Mouse (Mus musculus) heart, postnatal 14 days (tissue): ENCODE results near the gene Nfkb1. TPM values are rescaled to one million over a fixed set of nuclear protein-coding genes. Genes with fewer than 3 reads are reported as not detected.

ENCODE experiments used
- DNase-seq, 2 experiments: peaks; one replicate each; pipeline ENCODE4 v3.0.0; 2021 to 2022
- intact Hi-C: fragments of 180-260 bp; cut with DNase I; formaldehyde crosslinking; loops from one replicate; pipeline ENCODE4 v1.15.1; 2025
- total RNA-seq, 2 experiments: library from RNA; stranded (reverse); gene quantifications; 2 replicates each; pipeline ENCODE4 v1.2.3; 2021

Gene Nfkb1
- total RNA-seq, 2 experiments from 2014 or later, result 44.1 to 45.4 TPM

DNA sequence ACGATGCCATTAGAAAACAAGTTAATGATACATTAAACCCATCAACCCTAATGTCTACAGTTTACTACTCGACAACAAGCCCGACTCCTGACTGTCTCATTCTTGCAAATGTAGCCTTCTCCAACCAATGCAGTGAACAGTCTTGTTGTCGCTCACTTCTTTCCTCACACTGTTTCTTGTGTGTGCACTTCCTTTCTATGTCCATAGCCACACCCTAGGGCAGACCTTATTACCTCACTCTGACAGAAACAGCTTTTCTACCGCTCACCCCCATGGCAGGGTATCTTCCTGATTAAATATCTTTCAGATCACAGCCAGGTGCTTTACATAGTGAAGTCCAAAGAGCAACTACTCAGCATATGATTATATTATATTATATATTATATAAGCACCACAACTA is 15.9 kb downstream of the Nfkb1 start:
- intact Hi-C loops, result no loop called here
- no peak for DNase-seq

DNA sequence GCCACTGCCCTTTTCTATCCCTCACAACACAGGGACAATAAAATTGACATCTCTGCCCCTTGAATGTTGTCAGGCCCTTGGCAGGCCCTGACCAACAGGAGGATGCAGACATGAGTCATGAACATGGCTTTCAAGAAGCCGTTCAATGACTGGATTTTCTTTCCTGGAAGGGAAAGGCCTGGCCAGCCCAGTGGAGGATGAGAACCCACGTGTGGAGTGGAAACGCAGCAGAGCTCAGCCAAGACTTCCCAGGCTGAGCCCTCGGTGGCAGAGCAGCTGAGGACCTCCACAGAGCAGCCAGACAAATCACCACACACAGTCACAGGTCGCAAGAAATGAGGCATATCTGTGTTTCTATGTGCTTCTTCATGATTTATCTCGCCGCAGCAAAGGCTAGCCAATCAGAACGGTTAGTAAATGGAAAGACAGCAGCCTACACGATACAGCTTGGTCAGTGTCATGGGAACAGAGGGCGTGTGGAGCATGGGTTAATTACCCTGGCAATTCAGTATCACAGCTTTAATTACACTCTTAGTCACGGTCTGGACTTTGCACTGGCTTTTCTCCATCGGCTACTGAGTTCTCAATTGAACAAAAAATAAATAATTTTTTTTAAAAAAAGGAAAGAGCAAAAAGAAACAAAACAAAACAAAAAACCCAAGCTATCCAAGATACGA is 16.5 kb downstream of the Nfkb1 start:
- intact Hi-C loops, result no loop called here
- DNase-seq, result no peak

DNA sequence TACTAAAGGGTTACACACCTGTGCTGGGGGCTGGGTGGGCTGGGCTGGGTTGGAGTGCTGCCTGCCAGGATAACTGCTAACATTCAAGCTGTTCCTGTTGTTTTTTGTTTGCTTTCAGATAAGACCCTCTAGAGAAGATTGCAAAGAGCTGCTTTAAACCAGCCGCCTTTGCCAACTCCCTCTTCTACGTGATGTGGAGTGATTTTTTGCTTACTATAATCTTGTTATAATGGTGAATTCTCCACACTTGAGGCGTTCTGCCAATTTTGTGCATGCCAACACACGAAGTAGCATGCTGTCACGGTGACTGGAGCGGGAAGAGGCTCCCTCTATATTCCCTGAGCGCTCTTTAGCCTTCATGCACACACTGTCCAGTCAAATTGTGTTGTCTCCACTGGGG is 17.7 kb downstream of the Nfkb1 start:
- intact Hi-C loops, result no loop called here
- no peak for DNase-seq

DNA sequence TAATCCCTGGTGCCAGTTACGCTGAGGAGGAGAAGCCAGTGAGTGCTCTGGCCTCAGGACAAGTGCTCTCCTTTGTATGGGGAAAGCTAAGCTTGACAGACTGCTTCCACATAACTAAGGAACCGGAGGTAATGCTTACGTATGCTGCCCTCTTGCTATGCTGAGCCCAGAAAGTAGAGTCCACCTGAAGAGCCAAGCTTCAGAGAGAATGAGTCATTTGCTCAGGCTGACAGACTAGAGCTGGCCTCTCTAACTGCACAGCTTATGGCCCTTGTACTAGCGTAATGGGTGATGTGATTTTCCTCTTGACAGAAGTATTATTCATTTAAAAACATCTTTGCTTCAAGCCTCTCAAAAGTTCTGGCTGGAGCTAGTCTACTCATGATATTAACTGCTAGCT is 18.3 kb downstream of the Nfkb1 start:
- intact Hi-C loops, result no loop called here

DNA sequence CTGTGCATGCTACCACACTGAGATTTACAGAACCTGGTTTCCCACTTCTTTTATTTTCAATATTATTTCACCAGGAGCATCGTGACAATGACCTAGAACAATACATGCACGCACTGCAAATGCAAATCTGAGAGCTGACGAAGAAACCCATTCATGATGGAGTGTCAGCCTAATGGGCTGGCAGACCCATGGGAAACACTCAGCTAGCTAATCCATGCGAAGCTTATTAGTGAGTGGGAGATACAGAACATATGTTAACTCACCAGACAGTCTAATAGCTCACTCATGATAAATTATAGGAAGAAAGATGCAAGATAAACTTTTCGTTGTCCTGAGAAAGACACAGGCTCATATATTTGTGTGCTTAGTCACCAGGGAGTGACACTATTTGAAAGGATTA is 19.2 kb downstream of the Nfkb1 start:
- intact Hi-C loops, result no loop called here
- DNase-seq, result no peak

More for the DNA sequence above, 18.3 kb downstream of the Nfkb1 start:
- DNase-seq, result no peak

DNA sequence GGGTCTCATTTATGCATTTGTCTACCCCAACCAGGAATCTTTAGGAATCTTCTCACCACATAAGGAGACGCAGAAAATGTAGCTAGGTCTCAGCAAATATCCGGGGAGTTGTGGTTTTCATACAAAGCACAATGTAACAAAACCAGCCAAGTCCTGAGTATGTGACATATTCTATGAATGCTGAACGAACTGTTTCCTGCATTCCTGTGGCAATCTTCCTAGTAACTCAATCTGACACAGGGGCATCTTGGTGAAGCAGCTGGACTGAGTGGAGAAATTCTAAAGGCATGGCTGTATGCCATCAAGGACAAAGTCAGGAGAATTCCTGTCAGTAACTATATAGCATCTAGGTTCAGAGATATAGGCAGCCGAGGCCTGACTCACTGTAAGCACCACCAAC is 20.5 kb downstream of the Nfkb1 start:
- no peak for DNase-seq
- intact Hi-C loops, result loop anchor here (2.0 kb wide), 1 partner anchor 18 kb away; no protein-coding TSS in a partner anchor

DNA sequence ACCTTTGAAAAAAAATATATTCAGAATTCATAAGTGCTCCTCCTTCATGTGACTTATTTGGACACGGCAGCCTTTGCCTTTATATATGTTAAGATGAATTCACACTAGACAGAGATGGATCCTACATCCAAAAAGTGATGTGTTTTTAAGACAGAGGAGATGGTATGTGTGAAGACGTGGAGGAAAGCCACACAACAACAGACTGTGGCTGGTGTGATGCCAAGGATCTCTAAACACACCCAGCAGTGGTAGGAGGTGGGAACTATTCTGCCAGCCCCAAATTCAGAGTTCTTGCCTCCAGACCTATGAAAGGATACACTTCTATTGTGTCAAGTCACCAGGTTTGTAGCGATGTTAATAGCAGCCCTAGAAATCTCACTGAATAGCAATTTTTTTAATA is 24.3 kb downstream of the Nfkb1 start:
- intact Hi-C loops, result no loop called here

DNA sequence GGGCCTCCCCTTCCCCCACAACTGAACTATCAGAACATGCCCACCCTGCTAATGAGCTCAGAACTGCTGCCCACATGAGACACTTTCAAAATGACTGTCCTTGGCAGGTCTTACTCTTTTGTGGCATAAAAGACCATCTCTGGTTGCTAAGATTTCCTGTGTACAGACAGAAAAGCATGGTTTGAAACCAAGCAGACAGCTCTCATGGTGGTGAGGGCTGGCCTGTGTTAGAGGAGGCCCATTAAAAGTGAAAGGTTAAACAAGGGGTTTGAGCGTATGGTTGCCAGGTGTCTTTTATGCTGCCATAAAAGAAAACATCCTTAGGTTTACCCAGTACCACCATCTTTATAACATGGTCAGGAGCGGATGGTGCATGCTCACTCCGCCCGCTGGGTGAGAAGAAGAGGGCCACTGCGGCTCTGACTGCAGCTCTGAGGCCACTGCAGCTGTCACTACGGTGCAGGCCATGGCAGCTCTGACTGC is 25.5 kb downstream of the Nfkb1 start:
- no peak for DNase-seq
- intact Hi-C loops, result no loop called here

More for the DNA sequence above, 24.3 kb downstream of the Nfkb1 start:
- no peak for DNase-seq

DNA sequence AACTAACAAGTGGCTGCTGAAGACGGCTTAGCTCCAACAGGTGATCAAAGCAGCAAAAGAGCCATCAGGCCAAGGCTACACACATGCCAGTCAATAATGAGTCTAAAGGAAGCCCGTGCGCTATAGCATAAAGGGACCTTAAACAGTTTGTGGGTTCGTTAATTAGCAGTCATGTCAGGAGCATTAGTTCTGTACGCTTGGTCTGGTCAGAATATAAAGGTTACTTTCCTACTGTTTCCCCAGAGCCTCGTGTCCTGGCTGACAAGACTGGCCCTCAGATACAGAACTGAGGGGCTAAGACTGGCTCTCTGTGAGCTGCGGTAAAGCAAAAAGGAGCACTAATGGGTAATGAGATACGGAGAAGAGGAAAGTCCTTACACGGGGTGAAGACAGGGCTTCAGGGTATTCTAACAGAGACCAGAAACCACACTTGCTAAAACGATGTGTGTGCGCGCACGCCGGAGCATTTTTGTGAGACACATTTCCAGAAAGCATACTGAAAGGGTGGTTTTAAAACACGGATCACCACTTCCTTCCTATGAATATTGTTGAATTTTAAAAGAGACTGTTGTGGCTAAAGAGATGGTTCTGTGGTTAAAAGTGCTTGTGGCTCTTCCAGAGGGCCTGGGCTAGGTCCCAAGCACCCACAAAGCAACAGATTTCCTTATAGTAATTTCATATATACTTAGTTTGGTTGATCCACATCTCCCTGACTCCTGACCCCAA is 29.0 kb downstream of the Nfkb1 start:
- intact Hi-C loops, result no loop called here
- no peak for DNase-seq

DNA sequence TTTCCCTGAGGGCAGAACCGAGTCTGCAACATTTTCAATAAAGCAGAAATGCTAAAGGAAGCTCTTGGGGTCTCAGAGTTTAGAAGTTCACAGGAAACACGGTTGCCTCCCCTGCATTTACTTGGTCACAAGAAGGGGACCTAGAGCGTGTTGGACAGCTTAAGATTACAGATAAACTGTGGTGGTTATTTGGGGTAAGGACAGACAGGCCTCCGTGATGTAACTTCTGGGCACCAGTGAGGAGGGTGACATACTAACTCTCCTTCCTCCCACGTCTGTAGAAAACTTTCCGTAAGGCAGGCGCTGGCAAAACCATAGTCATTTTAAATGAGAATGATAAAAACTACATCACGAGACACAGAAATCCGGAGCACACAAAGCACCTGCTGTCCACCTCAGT is 29.6 kb downstream of the Nfkb1 start:
- no peak for DNase-seq
- intact Hi-C loops, result no loop called here

DNA sequence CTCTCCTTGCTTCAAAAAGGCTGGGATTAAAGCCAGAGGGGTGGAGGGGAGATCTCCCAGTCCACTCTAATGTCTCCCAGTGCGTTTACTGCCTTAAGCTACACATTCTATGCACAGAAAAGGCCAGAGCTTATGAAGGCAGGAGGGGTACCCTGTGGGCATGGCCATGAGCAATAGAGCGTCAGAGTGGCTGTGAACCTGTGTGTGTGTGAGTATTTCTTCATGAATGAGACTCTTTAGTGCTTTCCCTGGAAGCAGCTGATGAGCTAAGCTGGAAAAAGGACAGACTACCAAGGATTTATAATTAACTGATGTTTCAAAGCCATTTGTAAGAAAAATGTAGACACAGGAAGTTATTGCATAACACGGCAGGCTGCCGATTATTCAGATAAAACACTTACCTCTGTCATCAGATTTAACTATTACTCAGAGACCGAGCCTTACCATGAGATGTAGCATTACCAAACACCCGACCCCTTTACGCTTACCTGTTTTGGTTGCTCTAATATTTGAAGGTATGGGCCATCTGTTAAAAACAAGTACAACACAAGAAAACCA is 32.7 kb downstream of the Nfkb1 start:
- DNase-seq, result no peak
- intact Hi-C loops, result no loop called here

DNA sequence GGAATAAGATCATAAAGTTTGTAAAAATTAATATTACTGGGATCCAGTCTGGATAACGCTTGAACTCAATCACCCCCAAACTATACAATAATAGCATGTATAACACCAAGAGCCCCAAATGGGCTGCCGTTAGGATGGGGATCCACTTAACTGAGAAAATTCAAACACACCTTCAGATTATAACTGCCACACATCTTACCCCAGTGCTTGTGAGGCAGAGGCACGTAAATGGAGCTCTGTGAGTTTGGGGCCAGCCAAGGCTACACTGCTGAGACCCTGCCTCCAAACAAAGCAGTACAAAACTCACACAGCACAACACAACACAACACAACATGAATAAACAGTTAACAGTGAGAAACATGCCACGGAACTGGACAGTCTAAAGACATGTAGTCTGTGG is 35.2 kb downstream of the Nfkb1 start:
- DNase-seq, result no peak
- intact Hi-C loops, result no loop called here

DNA sequence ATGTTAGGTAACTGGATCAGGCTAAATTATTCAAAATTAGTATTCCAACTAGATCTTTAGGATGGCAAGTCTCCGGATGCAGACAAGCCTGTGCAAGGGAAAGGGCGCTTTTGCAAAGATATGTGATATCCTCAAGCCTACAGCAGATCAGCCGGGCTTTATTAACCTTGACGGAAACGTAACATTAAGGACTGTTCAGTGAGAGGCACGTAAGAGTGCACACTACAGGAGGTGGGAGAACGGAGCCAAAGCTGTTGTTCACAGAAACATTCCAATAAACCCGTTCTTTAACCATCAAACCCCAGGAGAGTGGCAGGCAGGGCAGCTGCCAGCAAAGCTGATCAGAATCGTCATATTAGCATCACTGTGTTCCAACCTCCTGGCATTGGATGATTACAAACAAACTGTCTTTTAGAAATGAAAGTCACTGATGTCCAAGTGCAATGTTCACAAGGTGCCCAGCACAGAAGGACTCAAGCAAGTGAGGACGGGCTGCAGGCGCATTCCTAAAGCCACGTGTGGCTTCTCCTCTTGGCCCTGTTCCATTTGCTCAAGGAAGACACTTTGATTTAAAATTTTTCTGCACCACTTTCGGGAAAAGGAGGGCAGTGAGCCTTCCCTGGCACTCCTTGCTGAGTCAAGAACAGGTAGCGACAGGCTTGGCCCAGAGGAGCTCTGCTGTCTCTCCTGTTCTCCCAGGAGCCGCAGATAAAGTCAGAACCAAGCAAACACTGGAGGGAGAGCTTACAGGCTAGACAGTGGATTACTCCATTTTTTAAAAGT is 40.4 kb downstream of the Nfkb1 start:
- no peak for DNase-seq
- intact Hi-C loops, result no loop called here

DNA sequence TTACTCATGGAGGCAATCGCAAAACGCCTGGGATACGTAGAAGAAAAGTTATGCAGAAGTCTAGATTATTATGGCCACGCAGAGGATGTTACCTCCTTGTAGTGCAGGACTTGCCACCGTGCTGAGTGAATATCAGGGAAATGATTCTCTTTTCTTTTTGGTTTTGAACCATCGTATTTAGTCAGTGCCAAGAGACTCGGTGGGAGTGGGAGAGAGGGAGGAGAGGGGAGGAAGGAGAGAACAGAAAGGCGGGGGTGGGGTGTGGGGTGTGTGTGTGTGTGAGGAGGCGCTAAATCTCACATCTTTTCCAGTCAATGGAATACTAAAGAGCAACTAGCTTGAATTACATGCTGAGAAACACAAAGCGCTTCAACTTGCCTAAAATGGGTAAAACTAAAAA is 41.5 kb downstream of the Nfkb1 start:
- no peak for DNase-seq
- intact Hi-C loops, result no loop called here

DNA sequence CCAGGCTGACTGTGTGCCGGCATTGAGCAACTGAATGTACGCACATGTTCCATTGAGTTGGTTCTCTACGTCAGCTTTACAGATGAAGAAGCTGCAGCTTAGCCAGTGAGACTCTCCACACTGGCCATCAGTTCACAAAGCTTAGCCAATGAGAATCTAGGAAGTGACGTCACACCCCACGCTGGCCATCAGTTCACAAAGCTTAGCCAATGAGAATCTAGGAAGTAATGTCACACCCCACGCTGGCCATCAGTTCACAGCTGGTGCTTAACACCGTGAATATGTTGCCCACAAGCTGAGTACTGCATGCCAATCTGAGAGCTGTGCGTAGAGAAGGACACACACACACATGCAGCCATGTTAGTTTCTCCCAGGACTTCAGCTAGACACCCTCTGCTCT is 42.8 kb downstream of the Nfkb1 start:
- DNase-seq, result no peak
- intact Hi-C loops, result no loop called here

DNA sequence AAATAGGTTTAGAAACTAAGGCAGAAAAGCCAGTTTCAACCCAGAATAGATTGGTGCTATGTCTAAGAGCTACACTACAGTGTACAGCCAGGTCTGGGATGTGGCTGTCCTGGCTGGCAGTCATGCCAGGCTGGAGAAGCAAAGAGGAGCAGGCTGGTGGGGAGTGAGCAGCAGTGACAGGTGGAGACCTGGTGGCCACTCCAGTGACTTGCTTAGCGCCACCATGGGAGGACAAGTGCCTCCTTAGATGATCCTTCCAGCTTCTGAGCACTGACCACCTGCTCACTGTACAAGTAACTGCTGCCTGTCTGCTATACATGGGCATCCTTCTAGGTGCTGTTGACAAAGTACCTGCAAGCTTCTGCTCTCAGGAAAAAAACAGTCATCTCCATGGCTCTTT is 44.7 kb downstream of the Nfkb1 start:
- intact Hi-C loops, result no loop called here
- DNase-seq, result no peak

DNA sequence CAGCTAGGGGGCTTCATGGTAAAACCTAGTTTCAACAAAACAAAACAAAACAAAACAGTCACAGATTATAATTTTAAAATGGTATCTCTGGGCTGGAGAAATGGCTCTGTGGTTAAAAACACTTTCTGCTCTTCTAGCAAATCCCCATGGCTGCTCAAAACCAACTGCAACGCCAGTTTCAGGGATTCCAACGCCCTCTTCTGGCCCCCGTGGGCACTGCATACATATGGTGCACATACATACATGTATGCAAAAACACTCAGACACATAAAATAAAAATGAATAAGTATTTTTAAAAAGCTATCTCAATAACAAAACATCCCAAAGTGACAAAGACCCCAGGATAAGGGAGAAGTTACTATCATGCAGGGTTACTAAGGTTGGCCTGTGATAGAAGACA is 46.4 kb downstream of the Nfkb1 start:
- intact Hi-C loops, result no loop called here

DNA sequence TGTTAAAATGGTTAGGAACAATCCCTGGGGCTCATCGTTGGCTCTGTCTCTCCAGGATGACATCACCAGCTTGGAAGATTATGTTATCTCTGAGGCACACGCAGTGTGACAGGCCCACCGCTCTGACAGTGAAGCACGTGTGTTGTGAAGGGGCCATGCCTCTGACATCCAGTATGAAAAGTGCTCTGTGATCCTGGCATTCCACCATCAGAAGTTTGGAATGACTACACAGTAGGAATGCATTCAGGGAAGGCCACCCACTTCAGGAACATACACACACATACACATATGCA is 49.8 kb downstream of the Nfkb1 start:
- no peak for DNase-seq
- intact Hi-C loops, result no loop called here

More for the DNA sequence above, 46.4 kb downstream of the Nfkb1 start:
- DNase-seq, result no peak

DNA sequence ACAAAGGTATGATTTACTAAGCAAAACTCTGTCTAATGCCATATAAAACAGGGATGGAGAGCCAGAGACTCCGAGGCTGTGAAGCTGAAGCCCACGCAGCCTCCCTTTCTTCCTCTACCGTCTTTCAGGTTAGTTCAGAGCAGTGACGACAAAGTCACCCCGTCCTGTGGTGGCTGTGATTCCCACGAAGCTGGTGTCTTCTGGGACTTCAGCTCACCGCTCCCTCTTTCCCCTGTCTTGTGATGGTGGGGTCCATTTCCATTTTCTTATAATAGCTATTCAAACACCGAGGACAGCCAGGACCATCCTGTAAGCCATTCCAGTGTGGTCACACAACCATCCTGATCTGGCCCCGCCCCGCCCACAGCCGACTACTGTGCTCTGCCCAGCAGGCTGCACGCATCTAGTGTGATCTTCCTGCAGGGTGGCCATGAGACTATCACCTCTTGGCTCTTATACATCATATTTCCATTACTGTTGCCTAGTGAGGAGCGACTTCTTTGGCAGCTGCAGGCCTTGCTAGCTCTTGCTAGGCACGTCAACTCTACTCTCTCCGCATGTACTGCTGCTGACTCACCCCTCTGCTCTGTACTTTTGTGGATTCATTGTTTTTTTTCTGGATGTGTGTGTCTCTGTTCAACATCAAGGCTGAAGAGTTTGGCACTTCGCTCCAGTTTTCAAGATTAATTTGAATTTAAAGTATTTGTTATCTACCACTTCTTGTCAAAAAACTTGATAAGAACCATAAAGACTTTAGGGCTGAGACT is 50.3 kb downstream of the Nfkb1 start:
- intact Hi-C loops, result no loop called here
- peak in 1 of 2 experiments; percentile 9 for DNase-seq

DNA sequence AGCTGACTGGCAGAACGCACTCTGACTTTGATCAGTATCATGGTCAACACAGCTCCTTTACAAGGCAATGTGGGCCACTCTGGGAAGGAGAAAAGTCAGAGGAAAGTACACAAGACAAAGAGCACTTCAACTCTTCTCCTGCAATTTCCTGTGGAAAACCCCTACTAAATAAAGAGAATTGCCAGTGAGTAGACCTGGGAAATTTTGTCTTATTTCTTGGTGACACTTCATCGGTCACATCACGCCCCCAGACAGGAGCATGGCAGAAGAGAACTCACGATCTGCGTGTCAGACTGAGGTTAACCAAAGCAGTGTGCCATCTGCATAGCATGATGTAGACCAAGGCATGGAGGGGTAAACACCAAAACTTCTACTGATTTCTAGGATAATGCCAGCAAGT is 51.1 kb downstream of the Nfkb1 start:
- intact Hi-C loops, result no loop called here
- no peak for DNase-seq
